Mouse (Mus musculus): ENCODE results near the gene Tceal1. TPM values are rescaled to one million over a fixed set of nuclear protein-coding genes. Genes with fewer than 3 reads are reported as not detected.
A peak's percentile ranks its signal among the peaks of the same experiment; 100 is the strongest.
"Not testable (repeated sequence)": the region's sequence is repeated elsewhere in the genome, so short reads cannot be mapped to it uniquely, and the experiment has no call there.

Gene Tceal1
- polyA plus RNA-seq, 1 experiment from 2014 or later: 13.8 TPM

- not testable (repeated sequence) for H3K27me3 ChIP-seq; H3K27ac ChIP-seq (replicated peaks); ATAC-seq (ENCODE audit: insufficient number of reproducible peaks, low FRiP score, low TSS enrichment, low read depth); H3K36me3 ChIP-seq; H3K9ac ChIP-seq; H3K4me3 ChIP-seq (replicated peaks); H3K4me2 ChIP-seq (replicated peaks); H3K9me3 ChIP-seq (replicated peaks); H3K4me1 ChIP-seq
- 46% methylated on average over 3 of the region's 3 CpGs for WGBS
These were observed 7.1 kb downstream of the Tceal1 start for GRCm38 (mm10) chrX:136714742-136715474.

GRCm38 (mm10) chrX:136732016-136732415, 24.2 kb downstream of the Tceal1 start:
- H3K36me3 ChIP-seq: peaks cover 4% of the 10 kb centered on the region; the same call in 1 of the 2 replicates
- H3K27me3 ChIP-seq: no peaks in the 10 kb centered on the region

GRCm38 (mm10) chrX:136740087-136740790, 32.5 kb downstream of the Tceal1 start:
- Histone ChIP-seq H3K27me3 (no peaks in the 10 kb centered on the region), H3K4me3 (replicated peaks) (peak overlapping the region; percentile 57), H3K27ac (replicated peaks) (peak overlapping the region; percentile 87), H3K9ac (peak overlapping the region; percentile 55), H3K4me2 (replicated peaks) (peak overlapping the region; percentile 19; the same call in 1 of the 2 replicates), H3K36me3 (no peaks in the 10 kb centered on the region), H3K9me3 (replicated peaks) (no peaks in the 10 kb centered on the region), H3K4me1 (peaks cover 7% of the 10 kb centered on the region)
- ATAC-seq (ENCODE audit: insufficient number of reproducible peaks, low FRiP score, low TSS enrichment, low read depth): no peak
- 22% methylated on average over 15 of the region's 15 CpGs for WGBS

More at GRCm38 (mm10) chrX:136732016-136732415, 24.2 kb downstream of the Tceal1 start:
- H3K4me1 ChIP-seq: no peaks in the 10 kb centered on the region
- no peak for ATAC-seq (ENCODE audit: insufficient number of reproducible peaks, low FRiP score, low TSS enrichment, low read depth)
- WGBS: 79% methylated on average over 4 of the region's 4 CpGs
- H3K9ac ChIP-seq: no peak overlapping the region
- H3K4me2 ChIP-seq (replicated peaks): no peak overlapping the region
- H3K4me3 ChIP-seq (replicated peaks): no peak overlapping the region
- H3K27ac ChIP-seq (replicated peaks): no peak overlapping the region
- no peaks in the 10 kb centered on the region for H3K9me3 ChIP-seq (replicated peaks)

GRCm38 (mm10) chrX:136740791-136741650, 33.2 kb downstream of the Tceal1 start:
- 25% methylated on average over 39 of the region's 39 CpGs for WGBS
- Histone ChIP-seq H3K9ac (peak overlapping the region; percentile 55), H3K4me1 (peaks cover 7% of the 10 kb centered on the region), H3K27ac (replicated peaks) (peak overlapping the region; percentile 95), H3K9me3 (replicated peaks) (no peaks in the 10 kb centered on the region), H3K36me3 (no peaks in the 10 kb centered on the region), H3K4me3 (replicated peaks) (peak overlapping the region; percentile 57), H3K27me3 (no peaks in the 10 kb centered on the region), H3K4me2 (replicated peaks) (0 out of 2 replicates have a peak overlapping the region, but pooled peaks have one; percentile 42)
- ATAC-seq (ENCODE audit: insufficient number of reproducible peaks, low FRiP score, low TSS enrichment, low read depth): peak; percentile 97

GRCm38 (mm10) chrX:136741651-136742201, 33.9 kb downstream of the Tceal1 start:
- Histone ChIP-seq H3K4me1 (peaks cover 7% of the 10 kb centered on the region), H3K9me3 (replicated peaks) (no peaks in the 10 kb centered on the region), H3K36me3 (no peaks in the 10 kb centered on the region), H3K27ac (replicated peaks) (peak overlapping the region; percentile 95), H3K4me3 (replicated peaks) (peak overlapping the region; percentile 50), H3K4me2 (replicated peaks) (peak overlapping the region; percentile 42), H3K27me3 (no peaks in the 10 kb centered on the region), H3K9ac (peak overlapping the region; percentile 40; the same call in 1 of the 2 replicates)
- peak; percentile 84 for ATAC-seq (ENCODE audit: insufficient number of reproducible peaks, low FRiP score, low TSS enrichment, low read depth)
- 19% methylated on average over 46 of the region's 46 CpGs for WGBS

GRCm38 (mm10) chrX:136742241-136742640, 34.5 kb downstream of the Tceal1 start:
- 21% methylated on average over 10 of the region's 10 CpGs for WGBS
- peak overlapping the region; percentile 40; the same call in 1 of the 2 replicates for H3K9ac ChIP-seq
- H3K4me1 ChIP-seq: peaks cover 7% of the 10 kb centered on the region
- H3K27me3 ChIP-seq: no peaks in the 10 kb centered on the region
- no peaks in the 10 kb centered on the region for H3K9me3 ChIP-seq (replicated peaks)
- no peak for ATAC-seq (ENCODE audit: insufficient number of reproducible peaks, low FRiP score, low TSS enrichment, low read depth)
- no peaks in the 10 kb centered on the region for H3K36me3 ChIP-seq
- H3K4me3 ChIP-seq (replicated peaks): peak overlapping the region; percentile 50
- peak overlapping the region; percentile 42 for H3K4me2 ChIP-seq (replicated peaks)
- peak overlapping the region; percentile 95 for H3K27ac ChIP-seq (replicated peaks)

GRCm38 (mm10) chrX:136742661-136743103, 34.9 kb downstream of the Tceal1 start:
- Histone ChIP-seq H3K27ac (replicated peaks) (peak overlapping the region; percentile 95), H3K27me3 (no peaks in the 10 kb centered on the region), H3K4me3 (replicated peaks) (peak overlapping the region; percentile 50), H3K36me3 (no peaks in the 10 kb centered on the region), H3K4me2 (replicated peaks) (peak overlapping the region; percentile 42), H3K9ac (0 out of 2 replicates have a peak overlapping the region, but pooled peaks have one; percentile 40), H3K9me3 (replicated peaks) (no peaks in the 10 kb centered on the region), H3K4me1 (peaks cover 7% of the 10 kb centered on the region)
- 27% methylated on average over 5 of the region's 5 CpGs for WGBS
- no peak for ATAC-seq (ENCODE audit: insufficient number of reproducible peaks, low FRiP score, low TSS enrichment, low read depth)

- no peaks in the 10 kb centered on the region for H3K9me3 ChIP-seq (replicated peaks)
- no peaks in the 10 kb centered on the region for H3K36me3 ChIP-seq
- peak within 1 kb of the TSS; percentile 42 for H3K4me2 ChIP-seq (replicated peaks)
- H3K4me3 ChIP-seq (replicated peaks): peak within 1 kb of the TSS; percentile 50
- ATAC-seq (ENCODE audit: insufficient number of reproducible peaks, low FRiP score, low TSS enrichment, low read depth): no peak
- H3K27me3 ChIP-seq: no peaks in the 10 kb centered on the region
- WGBS: 87% methylated on average over 12 of the region's 12 CpGs
- H3K4me1 ChIP-seq: peaks cover 5% of the 10 kb centered on the region
- 0 out of 2 replicates have a peak within 1 kb of the TSS, but pooled peaks have one; percentile 40 for H3K9ac ChIP-seq
- H3K27ac ChIP-seq (replicated peaks): peak within 1 kb of the TSS; percentile 95
These were observed 35.7 kb downstream of the Tceal1 start, which contains the start of gene Morf4l2 for GRCm38 (mm10) chrX:136743459-136743858. Gene Morf4l2 (minus strand): TSS chrX:136743690.

GRCm38 (mm10) chrX:136744663-136745062, 36.9 kb downstream of the Tceal1 start:
- no peaks in the 10 kb centered on the region for H3K4me1 ChIP-seq
- no peak overlapping the region for H3K4me3 ChIP-seq (replicated peaks)
- no peak for ATAC-seq (ENCODE audit: insufficient number of reproducible peaks, low FRiP score, low TSS enrichment, low read depth)
- no peak overlapping the region for H3K27ac ChIP-seq (replicated peaks)
- H3K36me3 ChIP-seq: no peaks in the 10 kb centered on the region
- H3K9ac ChIP-seq: no peak overlapping the region
- H3K27me3 ChIP-seq: 0 out of 2 replicates have a peak, but pooled peaks cover 4% of the 10 kb centered on the region
- H3K4me2 ChIP-seq (replicated peaks): no peak overlapping the region
- no peaks in the 10 kb centered on the region for H3K9me3 ChIP-seq (replicated peaks)
- WGBS: 56% methylated on average over 8 of the region's 8 CpGs

- Histone ChIP-seq H3K27me3 (0 out of 2 replicates have a peak, but pooled peaks cover 4% of the 10 kb centered on the region), H3K4me1 (no peaks in the 10 kb centered on the region), H3K4me2 (replicated peaks) (no peak overlapping the region), H3K9ac (no peak overlapping the region), H3K9me3 (replicated peaks) (no peaks in the 10 kb centered on the region), H3K36me3 (no peaks in the 10 kb centered on the region), H3K27ac (replicated peaks) (no peak overlapping the region), H3K4me3 (replicated peaks) (no peak overlapping the region)
- WGBS: 74% methylated on average over 4 of the region's 4 CpGs
- no peak for ATAC-seq (ENCODE audit: insufficient number of reproducible peaks, low FRiP score, low TSS enrichment, low read depth)
These were observed 41.5 kb downstream of the Tceal1 start for GRCm38 (mm10) chrX:136749329-136749728.
